Mouse (Mus musculus) cortical plate, adult 2 months (tissue): ENCODE results near the gene Dmap1. TPM values are rescaled to one million over a fixed set of nuclear protein-coding genes. Genes with fewer than 3 reads are reported as not detected.

Experiments
- H3K27ac ChIP-seq: fragments of 200-500 bp; 2 replicates; pipeline ENCODE4 v1.5.1; 2012; ENCODE audit warnings: low read length, control low read depth, inconsistent platforms; ENCODE audit not compliant: insufficient read depth
- H3K4me1 ChIP-seq: fragments of 200-500 bp; 2 replicates; pipeline ENCODE4 v1.6.1; 2011; ENCODE audit warnings: low read length; ENCODE audit not compliant: control insufficient read depth, insufficient read depth
- H3K4me3 ChIP-seq: fragments of 200-500 bp; 2 replicates; pipeline ENCODE4 v1.5.1; 2011; ENCODE audit warnings: mild to moderate bottlenecking, low read length, control low read depth; ENCODE audit not compliant: insufficient read depth
- CTCF ChIP-seq: fragments of 200-500 bp; IDR thresholded peaks from 2 replicates; pipeline ENCODE4 v1.5.1; 2011; ENCODE audit warnings: mild to moderate bottlenecking, control low read depth, low read length; ENCODE audit not compliant: insufficient read depth; ENCODE audit errors: extremely low read depth
- POLR2A ChIP-seq: fragments of 200-500 bp; IDR thresholded peaks from 2 replicates; pipeline ENCODE4 v1.6.1; 2011; ENCODE audit warnings: mild to moderate bottlenecking, low read length, control low read depth; ENCODE audit not compliant: insufficient read depth; ENCODE audit errors: extremely low read depth
- polyA plus RNA-seq: library from polyadenylated mRNA; depleted of rRNA; stranded (reverse); fragments of >200 nt; gene quantifications from 2 replicates; pipeline ENCODE4 v1.2.3, GENCODE M21; 2012

The Dmap1 gene
- polyA plus RNA-seq, 1 experiment: 48.0 TPM

GRCm38 (mm10) chr4:117646496-117646895 lies 35.6 kb downstream of the Dmap1 start:
- H3K27ac ChIP-seq: no peak overlapping the region
- no peak overlapping the region for H3K4me3 ChIP-seq
- no peak for TF ChIP-seq POLR2A
- TF ChIP-seq CTCF: no peak
- peaks cover 16% of the 10 kb centered on the region for H3K4me1 ChIP-seq

- TF ChIP-seq CTCF: no peak
- TF ChIP-seq POLR2A: no peak
- H3K4me3 ChIP-seq: no peak overlapping the region
- peaks cover 16% of the 10 kb centered on the region for H3K4me1 ChIP-seq
- H3K27ac ChIP-seq: no peak overlapping the region
Observed at GRCm38 (mm10) chr4:117645859-117646258, 36.2 kb downstream of the Dmap1 start.

DNA sequence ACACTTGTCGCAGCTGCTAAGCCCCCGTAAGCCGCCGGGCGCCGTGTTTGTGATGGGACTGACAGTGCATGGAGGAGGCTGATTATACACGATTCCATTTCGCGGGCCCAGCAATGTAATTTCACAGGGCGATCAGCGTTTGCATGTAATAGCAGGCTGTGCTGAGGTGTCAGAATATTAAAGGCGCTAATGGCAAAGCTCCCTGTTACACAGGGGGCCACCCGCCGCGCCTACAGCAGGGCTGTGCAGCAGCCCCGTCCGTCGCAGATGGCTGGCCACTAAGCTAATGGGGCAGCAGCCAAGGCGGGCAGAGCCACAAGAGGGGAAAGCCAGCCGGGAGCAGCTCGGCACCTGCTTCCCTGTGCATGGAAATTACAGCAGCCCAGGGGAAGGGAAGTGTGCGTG lies 37.0 kb downstream of the Dmap1 start:
- H3K27ac ChIP-seq: no peak overlapping the region
- TF ChIP-seq CTCF (no peak), POLR2A (no peak)
- no peak overlapping the region for H3K4me3 ChIP-seq
- peaks cover 16% of the 10 kb centered on the region for H3K4me1 ChIP-seq

GRCm38 (mm10) chr4:117641804-117642203 lies 40.3 kb downstream of the Dmap1 start:
- Histone ChIP-seq H3K4me1 (peaks cover 15% of the 10 kb centered on the region), H3K27ac (no peak overlapping the region), H3K4me3 (no peak overlapping the region)
- TF ChIP-seq POLR2A: no peak
- no peak for TF ChIP-seq CTCF

GRCm38 (mm10) chr4:117640925-117641703 lies 41.0 kb downstream of the Dmap1 start:
- H3K4me1 ChIP-seq: peaks cover 15% of the 10 kb centered on the region
- H3K27ac ChIP-seq: no peak overlapping the region
- no peak overlapping the region for H3K4me3 ChIP-seq
- TF ChIP-seq POLR2A (no peak), CTCF (no peak)

GRCm38 (mm10) chr4:117636891-117637613 lies 45.0 kb downstream of the Dmap1 start:
- H3K4me1 ChIP-seq: peaks cover 4% of the 10 kb centered on the region; the same call in 1 of the 2 replicates
- no peak overlapping the region for H3K4me3 ChIP-seq
- TF ChIP-seq POLR2A: no peak
- no peak for TF ChIP-seq CTCF
- H3K27ac ChIP-seq: no peak overlapping the region

DNA sequence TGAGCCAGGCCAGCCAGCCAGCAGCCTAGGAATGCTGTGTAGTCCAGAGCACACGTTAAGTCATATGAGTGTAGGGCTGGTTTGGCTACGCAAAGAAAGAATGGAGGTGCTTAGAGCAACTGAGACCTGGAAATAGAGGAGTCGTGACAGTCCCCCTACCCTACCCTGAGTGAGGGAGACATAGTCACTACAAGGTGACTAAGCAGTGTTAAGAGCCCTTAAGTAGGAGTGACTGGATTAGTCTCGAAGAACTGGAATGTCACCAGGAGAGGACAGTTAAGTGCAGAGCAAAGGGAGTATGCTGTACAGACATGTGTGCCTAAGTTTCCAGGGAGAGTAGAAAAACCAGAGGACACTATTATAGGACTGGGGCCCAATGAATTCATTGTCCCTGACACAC lies 45.9 kb downstream of the Dmap1 start:
- Histone ChIP-seq H3K4me1 (peaks cover 4% of the 10 kb centered on the region; the same call in 1 of the 2 replicates), H3K27ac (no peak overlapping the region), H3K4me3 (no peak overlapping the region)
- TF ChIP-seq POLR2A (no peak), CTCF (no peak)

DNA sequence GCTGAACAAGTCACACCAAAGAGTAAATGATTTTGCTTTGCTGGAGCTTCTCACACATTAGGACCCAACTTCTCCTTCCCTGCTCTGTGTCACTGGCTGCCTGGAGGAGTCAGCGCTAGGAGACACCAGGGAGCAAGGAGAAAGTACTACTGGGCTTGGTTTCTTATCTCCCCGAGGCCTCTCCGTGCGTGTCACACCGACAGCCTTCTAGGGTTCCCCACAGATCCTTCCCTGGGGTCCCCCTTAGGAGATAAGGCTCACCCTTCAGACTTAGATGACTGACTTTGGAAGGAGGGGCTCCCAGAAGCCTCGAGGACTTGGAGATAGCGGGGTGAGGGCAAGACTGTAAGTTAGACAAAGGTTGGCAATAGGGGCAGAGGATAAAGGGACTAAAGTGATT lies 47.4 kb downstream of the Dmap1 start:
- no peak overlapping the region for H3K27ac ChIP-seq
- TF ChIP-seq POLR2A (no peak), CTCF (no peak)

GRCm38 (mm10) chr4:117633527-117633926 lies 48.5 kb downstream of the Dmap1 start:
- TF ChIP-seq CTCF (no peak), POLR2A (no peak)
- H3K27ac ChIP-seq: no peak overlapping the region
- H3K4me1 ChIP-seq: peaks cover 10% of the 10 kb centered on the region
- H3K4me3 ChIP-seq: no peak overlapping the region

More for the DNA sequence above, 47.4 kb downstream of the Dmap1 start:
- H3K4me3 ChIP-seq: no peak overlapping the region
- H3K4me1 ChIP-seq: peaks cover 9% of the 10 kb centered on the region
